Mouse (Mus musculus) CH12.LX (cell line): ENCODE measurements around the gene Fam171a1. TPM values are rescaled to one million over a fixed set of nuclear protein-coding genes. Genes with fewer than 3 reads are reported as not detected.

Experiments used
- DNase-seq: peaks from one replicate; pipeline ENCODE4 v3.0.0-alpha.2; 2013; ENCODE audit errors: extremely low read depth
- H3K27ac ChIP-seq: 2 replicates; pipeline ENCODE4 v1.5.1; 2012; ENCODE audit warnings: low read depth, mild to moderate bottlenecking, control low read depth, moderate library complexity; ENCODE audit not compliant: insufficient read depth
- H3K27me3 ChIP-seq: replicated peaks from 2 replicates; pipeline ENCODE3; 2012; ENCODE audit warnings: inconsistent platforms
- H3K36me3 ChIP-seq, 2 experiments: replicated peaks in 1 of 2; 2 replicates each; pipeline versions ENCODE3 to v1.6.1; 2012; ENCODE audit warnings: inconsistent platforms in 1 of 2, low read length in 1 of 2, mild to moderate bottlenecking in 1 of 2, mixed read lengths in 1 of 2, moderate library complexity in 1 of 2; ENCODE audit not compliant: control insufficient read depth in 1 of 2, insufficient read depth in 1 of 2
- H3K4me1 ChIP-seq, 2 experiments: 2 replicates each; pipeline ENCODE4 v1.6.1; 2012; ENCODE audit warnings: inconsistent platforms in 1 of 2, moderate library complexity in 1 of 2; ENCODE audit not compliant: insufficient read depth in 2 of 2, control insufficient read depth in 1 of 2
- H3K4me2 ChIP-seq: 2 replicates; pipeline ENCODE4 v1.6.1; 2012; ENCODE audit warnings: low read depth, mild to moderate bottlenecking, control low read depth; ENCODE audit not compliant: poor library complexity, insufficient read depth, severe bottlenecking
- H3K4me3 ChIP-seq, 3 experiments: fragments of 150-350 bp in 1 of 3; sonication (generic) in 1 of 3; replicated peaks in 1 of 3; 2 replicates each; pipeline versions ENCODE3 to v1.5.1; 2011 to 2012; ENCODE audit warnings: low read depth in 2 of 3, low read length in 2 of 3, mild to moderate bottlenecking in 2 of 3, moderate library complexity in 2 of 3, control low read depth in 1 of 3, improper control_type of control experiment in 1 of 3, inconsistent platforms in 1 of 3, mixed read lengths in 1 of 3; ENCODE audit not compliant: poor library complexity in 1 of 3
- H3K79me2 ChIP-seq: replicated peaks from 2 replicates; pipeline ENCODE4 v1.6.1; 2012; ENCODE audit warnings: mild to moderate bottlenecking, moderate library complexity; ENCODE audit not compliant: control insufficient read depth, poor library complexity, insufficient read depth, severe bottlenecking; ENCODE audit errors: extremely low read depth
- H3K9ac ChIP-seq: 2 replicates; pipeline ENCODE4 v1.6.1; 2012; ENCODE audit warnings: low read depth, mild to moderate bottlenecking, control low read depth, moderate library complexity; ENCODE audit not compliant: insufficient read depth
- H3K9me3 ChIP-seq: replicated peaks from 2 replicates; pipeline ENCODE3; 2012; ENCODE audit warnings: low read length, inconsistent platforms, mixed read lengths
- BHLHE40 ChIP-seq: IDR thresholded peaks from 2 replicates; pipeline ENCODE4 v1.6.1; 2011; ENCODE audit warnings: mild to moderate bottlenecking, low read depth, low read length, improper control_type of control experiment
- CHD1 ChIP-seq: IDR thresholded peaks from 2 replicates; pipeline ENCODE4 v1.6.1; 2012; ENCODE audit warnings: low read depth, low read length, improper control_type of control experiment, inconsistent platforms
- E2F4 ChIP-seq: IDR thresholded peaks from 2 replicates; pipeline ENCODE4 v1.6.1; 2011; ENCODE audit warnings: low read depth, low read length, improper control_type of control experiment; ENCODE audit not compliant: insufficient replicate concordance
- ELF1 ChIP-seq: IDR thresholded peaks from 2 replicates; pipeline ENCODE4 v1.6.1; 2014; ENCODE audit warnings: low read depth, mild to moderate bottlenecking, inconsistent platforms, low read length, improper control_type of control experiment
- EP300 ChIP-seq: IDR thresholded peaks from 2 replicates; pipeline ENCODE4 v1.6.1; 2011; ENCODE audit warnings: low read length, improper control_type of control experiment
- HCFC1 ChIP-seq: IDR thresholded peaks from 2 replicates; pipeline ENCODE4 v1.6.1; 2012; ENCODE audit warnings: low read depth, mild to moderate bottlenecking, inconsistent platforms, low read length, improper control_type of control experiment
- JUND ChIP-seq: conservative IDR thresholded peaks from 2 replicates; pipeline ENCODE4 v1.6.1; 2011; ENCODE audit warnings: low read depth, low read length, improper control_type of control experiment
- KAT2A ChIP-seq: IDR thresholded peaks from 2 replicates; pipeline ENCODE4 v1.6.1; 2012; ENCODE audit warnings: low read length, improper control_type of control experiment, inconsistent platforms; ENCODE audit not compliant: insufficient replicate concordance
- MAFK ChIP-seq: IDR thresholded peaks from 2 replicates; pipeline ENCODE4 v1.6.1; 2011; ENCODE audit warnings: low read length, improper control_type of control experiment; ENCODE audit not compliant: insufficient replicate concordance
- MEF2A ChIP-seq: IDR thresholded peaks from 2 replicates; pipeline ENCODE4 v1.6.1; 2014; ENCODE audit warnings: low read depth, mild to moderate bottlenecking, inconsistent platforms, low read length, improper control_type of control experiment, borderline replicate concordance
- MXI1 ChIP-seq: IDR thresholded peaks from 2 replicates; pipeline ENCODE4 v1.6.1; 2011; ENCODE audit warnings: mild to moderate bottlenecking, low read depth, low read length, improper control_type of control experiment
- NRF1 ChIP-seq: IDR thresholded peaks from 2 replicates; pipeline ENCODE4 v1.6.1; 2014; ENCODE audit warnings: low read depth, mild to moderate bottlenecking, inconsistent platforms, low read length, improper control_type of control experiment, moderate library complexity
- POLR2A ChIP-seq: IDR thresholded peaks from 2 replicates; pipeline ENCODE4 v1.6.1; 2011; ENCODE audit warnings: low read depth, mild to moderate bottlenecking, improper control_type of control experiment, low read length
- POLR2AphosphoS2 ChIP-seq: IDR thresholded peaks from 2 replicates; pipeline ENCODE4 v1.6.1; 2011; ENCODE audit warnings: low read depth, low read length, improper control_type of control experiment
- RAD21 ChIP-seq: IDR thresholded peaks from 2 replicates; pipeline ENCODE4 v1.6.1; 2011; ENCODE audit warnings: low read depth, mild to moderate bottlenecking, low read length, improper control_type of control experiment, moderate library complexity
- SIN3A ChIP-seq: IDR thresholded peaks from 2 replicates; pipeline ENCODE4 v1.6.1; 2012; ENCODE audit warnings: low read length, improper control_type of control experiment, inconsistent platforms
- TBP ChIP-seq: conservative IDR thresholded peaks from 2 replicates; pipeline ENCODE4 v1.6.1; 2011; ENCODE audit warnings: low read depth, low read length, improper control_type of control experiment
- TCF12 ChIP-seq: IDR thresholded peaks from 2 replicates; pipeline ENCODE4 v1.6.1; 2014; ENCODE audit warnings: low read depth, mild to moderate bottlenecking, inconsistent platforms, low read length, improper control_type of control experiment
- UBTF ChIP-seq: IDR thresholded peaks from 2 replicates; pipeline ENCODE4 v1.6.1; 2012; ENCODE audit warnings: low read depth, mild to moderate bottlenecking, inconsistent platforms, low read length, improper control_type of control experiment, moderate library complexity
- USF1 ChIP-seq: IDR thresholded peaks from 2 replicates; pipeline ENCODE4 v1.6.1; 2014; ENCODE audit warnings: low read depth, mild to moderate bottlenecking, inconsistent platforms, low read length, improper control_type of control experiment
- ZKSCAN1 ChIP-seq: IDR thresholded peaks from 2 replicates; pipeline ENCODE4 v1.6.1; 2012; ENCODE audit warnings: low read depth, inconsistent platforms, low read length, improper control_type of control experiment, borderline replicate concordance
- ZMIZ1 ChIP-seq: IDR thresholded peaks from 2 replicates; pipeline ENCODE4 v1.6.1; 2012; ENCODE audit warnings: low read depth, mild to moderate bottlenecking, inconsistent platforms, low read length, improper control_type of control experiment
- dilution Hi-C: fragments of 300-500 bp; cut with MboI; formaldehyde crosslinking; loops from 2 replicates; pipeline ENCODE4 v1.14.3; 2020; ENCODE audit warnings: low sequenced_read_pairs; ENCODE audit not compliant: extremely low pct_unique_long_range_greater_than_20kb, extremely low pct_ligation_motif_present
- in situ Hi-C: fragments of 300-500 bp; cut with MboI; formaldehyde crosslinking; loops from 3 replicates; pipeline ENCODE4 v1.14.3; 2019; ENCODE audit warnings: low sequenced_read_pairs, low pct_ligation_motif_present, low pct_unique_long_range_greater_than_20kb, mixed read lengths
- polyA plus RNA-seq: library from polyadenylated mRNA; unstranded; fragments of >175 nt; gene quantifications from 2 replicates; pipeline ENCODE4 v1.2.1, GENCODE M21; 2012; ENCODE audit warnings: low read depth; ENCODE audit not compliant: insufficient read length
- total RNA-seq, 2 experiments: library from RNA; depleted of rRNA; stranded (reverse); fragments of 300-350 nt in 1 of 2; fragments of >200 nt in 1 of 2; gene quantifications; 2 replicates each; pipeline ENCODE4 v1.2.3; 2012 to 2014

The Fam171a1 gene
- total and polyA plus RNA-seq, 3 experiments, result 0.59 to 3.2 (median 1.8) TPM

DNA sequence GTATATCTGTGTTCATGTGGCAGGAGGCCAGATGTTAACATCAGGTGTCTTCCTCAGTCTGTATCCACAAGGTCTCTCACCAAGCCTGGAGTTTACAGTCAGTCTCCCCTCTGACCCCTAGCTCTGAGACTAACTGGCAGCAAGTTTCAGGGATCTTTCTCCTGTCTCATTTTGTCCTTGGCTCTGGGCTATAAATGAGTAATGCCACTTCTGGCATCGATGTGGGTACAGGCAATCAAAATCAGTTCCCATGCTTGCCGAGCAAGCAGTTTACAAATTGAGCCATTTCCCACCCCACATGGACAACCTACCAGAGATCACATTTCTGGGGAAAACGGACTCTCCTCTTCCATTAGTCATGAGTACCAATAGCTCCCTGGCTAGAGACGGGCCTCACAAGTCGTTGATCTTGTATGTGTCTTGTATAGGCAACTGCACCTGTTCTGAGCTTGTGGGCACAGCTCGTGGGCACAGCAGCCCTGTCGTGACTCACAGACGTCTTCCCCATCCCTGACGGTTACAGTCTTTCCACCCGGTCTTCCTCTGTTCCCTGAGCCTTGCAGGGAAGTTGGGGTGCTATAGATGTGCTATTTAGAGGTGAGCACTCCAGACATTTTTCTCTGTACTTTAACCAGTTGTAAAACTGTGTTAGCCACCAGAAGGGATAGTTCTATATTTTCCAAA is 43.8 kb downstream of the Fam171a1 start:
- Histone ChIP-seq H3K9me3 (no peaks in the 10 kb centered on the region), H3K9ac (no peak overlapping the region), H3K27me3 (no peaks in the 10 kb centered on the region), H3K4me3 (no peak overlapping the region), H3K4me1 (peaks cover 0 to 10% of the 10 kb centered on the region in 2 experiments; a peak in 2 of 4 replicates), H3K27ac (no peak overlapping the region), H3K4me2 (no peak overlapping the region), H3K36me3 (no peaks in the 10 kb centered on the region), H3K79me2 (no peaks in the 10 kb centered on the region)
- dilution Hi-C loops (no loop called here), in situ Hi-C loops (no loop called here)
- TF ChIP-seq CHD1 (no peak), JUND (no peak), ZMIZ1 (no peak), ELF1 (no peak), ZKSCAN1 (no peak), NRF1 (no peak), E2F4 (no peak), RAD21 (no peak), UBTF (no peak), BHLHE40 (no peak), MXI1 (no peak), TCF12 (no peak), MEF2A (no peak), POLR2A (no peak), POLR2AphosphoS2 (no peak), SIN3A (no peak), MAFK (no peak), KAT2A (no peak), USF1 (no peak)
- DNase-seq, result no peak

DNA sequence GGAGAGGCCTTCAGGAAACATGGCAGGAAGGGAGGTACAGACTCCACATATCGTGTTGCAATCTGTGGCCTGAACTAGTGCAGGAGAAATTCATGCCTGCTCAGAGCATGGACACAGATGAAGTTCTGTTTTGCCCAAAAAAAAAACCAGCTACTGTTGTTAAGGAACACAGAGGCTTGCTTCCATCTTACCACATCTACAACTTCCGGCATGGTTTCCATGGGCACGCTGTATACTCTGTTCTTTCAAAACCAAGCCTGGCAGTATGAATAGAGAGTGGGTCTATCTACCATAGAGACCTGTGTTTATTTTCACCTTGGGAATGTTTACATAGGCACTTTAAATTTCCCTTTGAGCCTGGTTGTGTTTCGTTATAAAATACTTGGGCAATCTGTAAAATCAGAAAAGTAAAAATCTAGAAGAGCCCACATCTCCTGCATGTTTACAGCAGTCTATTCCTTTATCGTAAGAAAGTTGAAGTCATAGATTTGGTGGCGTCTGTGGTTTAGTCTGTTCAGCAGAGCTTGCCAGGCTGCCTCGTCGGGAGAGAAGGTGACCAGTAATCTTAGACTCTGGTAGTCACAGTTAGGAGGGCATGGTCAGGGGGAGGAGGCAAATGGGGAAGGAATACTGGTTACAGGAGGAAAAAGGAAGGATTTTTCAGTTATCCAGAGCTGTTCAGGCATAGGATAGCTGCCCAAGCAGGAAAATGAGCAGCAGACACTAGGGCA is 44.8 kb downstream of the Fam171a1 start:
- Histone ChIP-seq H3K4me2 (no peak overlapping the region), H3K36me3 (no peaks in the 10 kb centered on the region), H3K4me3 (no peak overlapping the region), H3K27ac (no peak overlapping the region), H3K4me1 (peaks cover 0 to 10% of the 10 kb centered on the region in 2 experiments; a peak in 2 of 4 replicates)
- dilution Hi-C loops, result no loop called here
- TF ChIP-seq HCFC1, result no peak
- no peak for TF ChIP-seq ELF1
- no peak for TF ChIP-seq EP300
- TF ChIP-seq TBP, result no peak
- TF ChIP-seq, all 38 proteins: peak for 0
- no peak overlapping the region for H3K9ac ChIP-seq
- in situ Hi-C loops, result no loop called here
- no peak for DNase-seq
- H3K79me2 ChIP-seq, result no peaks in the 10 kb centered on the region
- no peaks in the 10 kb centered on the region for H3K9me3 ChIP-seq
- no peaks in the 10 kb centered on the region for H3K27me3 ChIP-seq
